Mouse (Mus musculus) WW6 (cell line): ENCODE measurements at regions not wholly inside any gene's neighbourhood (a gene's known extent, or its start where the extent isn't known, plus 50 kb on each side); places are given as distances from the start of the nearest gene placed in this dataset.
"Not testable (repeated sequence)": the region's sequence is repeated elsewhere in the genome, so short reads cannot be mapped to it uniquely, and the experiment has no call there.

ENCODE experiments used
- DNase-seq: peaks from one replicate; pipeline ENCODE4 v3.0.0-alpha.2; 2013; ENCODE audit warnings: low read depth, low spot score

- no peak for DNase-seq
These were observed 250.8 kb downstream of the Tpbg start for GRCm38 (mm10) chr9:86092998-86093397.

- no peak for DNase-seq
These were observed 253.3 kb downstream of the Tpbg start for GRCm38 (mm10) chr9:86095460-86095859.

- no peak for DNase-seq
These were observed 254.1 kb downstream of the Tpbg start for GRCm38 (mm10) chr9:86096246-86096645.

- DNase-seq, result no peak
These were observed 257.1 kb downstream of the Tpbg start for GRCm38 (mm10) chr9:86099325-86099724.

- no peak for DNase-seq
These were observed 259.3 kb downstream of the Tpbg start for GRCm38 (mm10) chr9:86101360-86102086.

DNA sequence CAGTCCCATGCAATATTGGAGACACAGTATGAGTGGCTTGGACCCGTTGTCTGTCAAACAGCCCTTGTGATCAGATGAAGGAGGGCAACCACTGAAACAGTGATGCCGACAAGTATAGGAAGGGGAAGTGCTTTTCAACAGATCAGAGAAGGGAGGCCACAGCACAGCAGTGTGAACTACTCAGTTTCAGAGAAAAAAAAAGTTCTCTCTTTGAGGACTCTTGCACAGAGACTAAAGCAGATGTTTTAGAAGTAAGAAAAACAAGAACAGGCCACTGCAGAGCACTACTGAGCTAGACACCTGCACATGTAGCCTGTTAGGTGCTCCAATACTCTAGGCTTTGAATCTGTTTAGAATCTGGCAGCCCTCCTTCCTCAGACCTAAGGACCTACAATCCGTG lies 261.4 kb downstream of the Tpbg start:
- DNase-seq, result no peak

GRCm38 (mm10) chr9:86104664-86105063 lies 262.5 kb downstream of the Tpbg start:
- DNase-seq, result no peak

- DNase-seq, result no peak
These were observed 263.7 kb downstream of the Tpbg start for GRCm38 (mm10) chr9:86105851-86106250.

GRCm38 (mm10) chr9:86109906-86110305 lies 267.7 kb downstream of the Tpbg start:
- no peak for DNase-seq

- DNase-seq, result no peak
These were observed 277.2 kb downstream of the Tpbg start for GRCm38 (mm10) chr9:86119370-86119769.

DNA sequence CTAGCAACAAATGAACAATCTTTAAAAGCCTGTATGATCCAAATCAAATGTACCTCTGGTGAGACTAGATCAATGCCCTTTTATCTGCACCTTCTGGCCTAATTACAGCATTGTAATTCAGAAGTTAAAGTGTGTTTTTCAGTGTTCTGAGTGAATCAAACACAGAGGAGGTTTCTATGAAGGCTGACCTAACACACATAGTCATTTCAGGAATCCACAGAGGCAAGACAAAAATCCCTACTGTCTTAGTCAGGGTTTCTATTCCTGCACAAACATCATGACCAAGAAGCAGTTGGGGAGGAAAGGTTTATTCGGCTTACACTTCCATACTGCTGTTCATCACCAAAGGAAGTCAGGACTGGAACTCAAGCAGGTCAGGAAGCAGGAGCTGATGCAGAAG lies 293.4 kb downstream of the Tpbg start:
- not testable (repeated sequence) for DNase-seq

- DNase-seq, result no peak
These were observed 303.7 kb downstream of the Tpbg start for GRCm38 (mm10) chr9:86145903-86146302.

DNA sequence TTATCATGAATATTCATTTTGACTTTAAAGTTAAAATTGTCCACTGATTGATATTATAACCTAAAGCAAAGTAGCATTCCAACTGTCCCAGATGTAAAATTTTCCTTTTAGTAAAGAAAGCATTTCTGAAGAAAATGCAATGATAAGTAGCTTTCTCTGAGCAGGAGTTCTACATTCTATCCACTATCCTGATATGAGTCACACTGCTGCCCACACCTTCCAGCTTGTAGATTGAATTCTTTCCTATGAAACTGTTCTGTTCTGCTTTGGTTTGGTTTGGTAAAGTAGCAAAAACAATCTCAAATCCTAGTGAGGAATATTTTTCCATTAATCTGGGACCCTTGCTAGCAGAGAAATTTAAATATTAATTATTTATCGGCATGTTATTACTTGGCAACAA lies 304.4 kb downstream of the Ube2cbp start:
- no peak for DNase-seq

DNA sequence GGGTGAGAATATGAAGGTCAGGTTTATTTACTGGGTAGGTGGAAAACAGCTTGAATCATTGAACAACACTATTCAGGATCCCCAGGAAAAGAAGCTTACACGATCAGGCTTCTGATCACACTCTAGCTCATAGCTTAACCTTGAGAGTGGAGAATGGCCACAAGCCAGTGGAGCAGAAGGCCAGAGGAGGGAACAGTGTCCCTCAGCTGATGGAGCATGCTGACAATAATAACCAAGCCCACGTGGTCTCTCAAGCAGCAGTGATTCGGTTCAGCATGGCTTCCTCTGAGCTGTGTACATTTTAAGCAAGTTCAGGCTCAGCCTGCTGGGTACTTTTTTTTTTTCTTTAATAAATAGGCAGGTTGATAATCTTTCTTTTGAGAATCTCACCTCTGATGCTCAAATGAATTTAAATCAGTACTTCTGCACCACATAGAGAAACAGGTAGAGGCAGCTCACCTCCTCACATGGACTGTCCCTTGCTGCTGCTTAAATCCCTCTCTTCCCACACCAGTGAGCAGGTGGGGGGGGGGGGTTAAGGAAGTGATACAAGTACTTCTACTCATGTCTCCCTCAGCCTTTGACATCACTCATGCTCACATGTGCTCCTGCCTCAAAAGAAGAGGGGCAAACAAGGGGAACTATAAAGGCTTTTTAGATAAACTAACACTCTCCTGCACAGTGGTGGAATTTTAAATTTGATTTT lies 298.2 kb downstream of the Ube2cbp start:
- no peak for DNase-seq

GRCm38 (mm10) chr9:86170756-86171155 lies 294.0 kb downstream of the Ube2cbp start:
- DNase-seq, result no peak

DNA sequence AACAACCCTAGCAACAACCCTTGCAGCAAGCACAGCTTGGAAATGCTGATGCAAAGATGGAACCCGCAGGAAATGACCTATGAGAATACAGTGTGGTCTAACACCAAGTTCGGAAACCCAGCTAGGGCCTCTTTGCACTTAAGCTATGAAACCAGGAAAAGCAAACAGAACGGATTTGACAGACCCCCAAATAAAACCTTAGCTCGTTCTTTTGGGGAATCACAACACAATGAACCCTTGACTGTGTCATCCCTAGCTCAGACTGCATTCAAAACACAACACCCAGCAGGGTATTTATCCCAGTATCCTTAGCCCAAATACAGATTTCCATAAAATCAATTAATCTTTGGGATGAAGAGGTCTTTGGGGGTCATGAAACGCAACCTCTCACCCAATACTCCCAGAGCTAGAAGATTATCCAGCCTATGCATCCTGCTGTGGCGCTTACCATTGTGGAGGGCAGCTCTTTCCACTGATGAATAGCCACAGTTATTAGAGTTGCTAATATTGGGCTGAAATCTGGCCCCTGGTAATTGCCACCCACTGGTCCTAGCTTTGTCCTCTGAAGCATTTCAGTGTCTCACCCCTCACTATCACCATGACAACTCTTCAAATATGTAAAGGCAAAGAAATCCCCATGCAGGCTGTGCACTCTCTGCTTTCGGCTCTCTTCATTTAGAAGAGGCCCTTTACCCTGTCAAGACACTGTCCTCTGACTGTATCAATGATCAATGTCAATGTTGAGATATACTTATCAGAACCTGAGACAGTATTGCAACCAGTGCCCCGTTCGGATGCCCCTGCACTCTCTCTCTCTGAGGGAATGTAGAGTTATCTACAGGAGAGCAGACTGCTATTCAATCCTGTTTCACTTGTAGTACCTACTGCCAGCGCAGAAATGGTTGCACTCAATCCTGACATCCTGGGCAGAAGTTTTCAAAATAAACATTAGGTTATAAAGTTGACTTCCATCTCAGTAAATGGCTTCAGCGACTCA lies 277.7 kb downstream of the Ube2cbp start:
- no peak for DNase-seq

GRCm38 (mm10) chr9:86188873-86189272 lies 275.9 kb downstream of the Ube2cbp start:
- no peak for DNase-seq

- DNase-seq, result no peak
These were observed 259.7 kb downstream of the Ube2cbp start for GRCm38 (mm10) chr9:86205041-86205440.

GRCm38 (mm10) chr9:86208334-86208925 lies 256.3 kb downstream of the Ube2cbp start:
- no peak for DNase-seq

DNA sequence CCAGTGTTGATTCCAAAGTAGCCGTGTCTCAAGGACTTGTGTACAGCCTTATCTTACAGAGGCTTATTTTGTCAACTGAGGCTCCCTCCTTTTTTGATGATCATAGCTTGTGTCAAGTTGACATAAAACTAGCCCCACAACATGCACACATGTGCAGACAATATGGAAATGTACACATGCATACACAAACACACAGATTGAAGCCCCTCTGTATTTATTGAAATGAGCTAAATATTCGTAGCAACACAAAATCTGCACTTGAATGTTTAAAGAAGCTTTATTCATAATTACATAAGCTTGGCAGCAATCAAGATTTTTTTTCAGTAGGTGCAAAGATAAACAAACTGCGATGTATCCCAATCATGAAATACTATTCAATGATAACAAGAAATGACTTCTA lies 253.5 kb downstream of the Ube2cbp start:
- DNase-seq, result no peak

DNA sequence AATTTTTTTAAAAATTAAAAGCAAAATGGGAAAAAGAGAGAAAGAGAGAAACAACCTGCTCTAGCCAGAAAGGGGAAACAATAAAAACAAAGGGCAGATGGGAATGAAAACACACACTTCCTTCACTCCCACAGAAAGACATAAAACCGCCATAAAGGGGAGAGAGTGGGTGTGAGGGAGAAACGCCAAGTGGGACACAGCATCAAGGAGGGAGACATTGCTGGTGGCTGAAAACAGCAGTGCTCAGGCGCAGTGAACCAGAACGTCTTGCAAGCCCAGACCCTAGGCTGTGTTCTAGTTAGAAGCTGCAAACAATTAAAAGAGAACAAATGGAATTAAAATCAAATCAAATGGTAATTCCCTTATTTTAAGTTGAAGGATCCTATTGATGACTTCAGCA lies 245.1 kb downstream of the Ube2cbp start:
- DNase-seq, result no peak

- no peak for DNase-seq
These were observed 240.2 kb downstream of the Ube2cbp start for GRCm38 (mm10) chr9:86224530-86224929.
